Mouse (Mus musculus): ENCODE data around the gene Hist1h4j.
"Not testable (repeated sequence)": the region's sequence is repeated elsewhere in the genome, so short reads cannot be mapped to it uniquely, and the experiment has no call there.

The Hist1h4j gene

DNA sequence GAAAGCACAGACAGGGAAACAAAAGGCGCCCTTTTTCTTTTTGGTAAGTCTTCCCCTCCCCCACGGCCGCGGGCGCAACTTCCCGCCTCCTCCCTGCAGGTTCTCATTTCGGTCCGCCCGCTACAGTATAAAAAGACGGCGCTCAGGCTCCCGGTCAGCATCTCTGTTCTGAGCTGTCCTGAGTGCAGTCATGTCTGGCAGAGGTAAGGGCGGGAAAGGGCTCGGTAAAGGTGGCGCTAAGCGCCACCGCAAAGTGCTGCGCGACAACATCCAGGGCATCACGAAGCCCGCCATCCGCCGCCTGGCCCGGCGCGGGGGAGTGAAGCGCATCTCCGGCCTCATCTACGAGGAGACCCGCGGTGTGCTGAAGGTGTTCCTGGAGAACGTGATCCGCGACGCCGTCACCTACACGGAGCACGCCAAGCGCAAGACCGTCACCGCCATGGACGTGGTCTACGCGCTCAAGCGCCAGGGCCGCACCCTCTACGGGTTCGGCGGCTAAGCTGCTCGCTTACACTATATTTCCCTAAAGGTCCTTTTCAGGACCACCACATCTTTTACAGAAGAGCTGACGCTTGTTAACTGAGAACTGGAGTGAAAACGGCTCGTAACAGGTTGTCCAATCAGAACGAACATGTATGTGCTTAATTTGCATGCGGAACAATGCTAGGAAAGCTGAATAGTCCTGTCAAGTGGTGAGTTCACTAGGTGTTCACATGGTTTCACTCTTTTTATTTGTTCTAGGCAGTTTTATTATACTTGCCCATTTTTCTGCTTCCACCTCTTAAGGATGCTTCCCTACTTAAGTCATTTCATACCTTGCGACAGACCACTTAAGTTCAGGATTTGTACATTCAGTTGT, at the start of gene Hist1h4j:
Gene Hist1h4j (plus strand): TSS at position 159 of the 862 bp plus-strand sequence.
- DNase-seq (ENCODE audit: low spot score), result peak; percentile 81

DNA sequence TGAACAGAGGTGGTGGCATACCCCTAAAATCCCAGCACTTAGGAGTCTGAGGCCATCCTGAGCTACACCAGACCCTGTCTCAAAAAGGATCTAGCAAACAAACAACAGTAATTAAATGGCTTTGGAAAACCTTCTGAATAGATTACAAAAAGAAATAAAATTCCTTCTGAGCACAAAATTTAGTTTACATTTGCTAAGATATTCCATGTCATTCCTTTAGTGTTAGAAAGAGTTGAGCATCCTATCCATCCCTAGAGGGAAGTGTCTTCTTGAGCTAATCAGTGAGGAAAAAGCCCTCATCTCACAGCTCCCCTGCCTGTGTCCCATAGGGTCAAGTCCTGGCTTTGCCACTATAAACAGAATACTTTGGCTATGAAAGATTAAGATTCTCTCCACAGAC, 37.1 kb upstream of the Hist1h4j start, which contains the start of gene Olfr1359:
Gene Olfr1359 (plus strand): TSS at position 301 of the 400 bp plus-strand sequence.
- no peak for DNase-seq (ENCODE audit: low spot score)

- no peak for DNase-seq (ENCODE audit: low spot score)
Observed at GRCm38 (mm10) chr13:21706669-21707068, 28.2 kb upstream of the Hist1h4j start.

GRCm38 (mm10) chr13:21710031-21710711, 24.7 kb upstream of the Hist1h4j start:
- DNase-seq (ENCODE audit: low spot score), result peak; percentile 91

DNA sequence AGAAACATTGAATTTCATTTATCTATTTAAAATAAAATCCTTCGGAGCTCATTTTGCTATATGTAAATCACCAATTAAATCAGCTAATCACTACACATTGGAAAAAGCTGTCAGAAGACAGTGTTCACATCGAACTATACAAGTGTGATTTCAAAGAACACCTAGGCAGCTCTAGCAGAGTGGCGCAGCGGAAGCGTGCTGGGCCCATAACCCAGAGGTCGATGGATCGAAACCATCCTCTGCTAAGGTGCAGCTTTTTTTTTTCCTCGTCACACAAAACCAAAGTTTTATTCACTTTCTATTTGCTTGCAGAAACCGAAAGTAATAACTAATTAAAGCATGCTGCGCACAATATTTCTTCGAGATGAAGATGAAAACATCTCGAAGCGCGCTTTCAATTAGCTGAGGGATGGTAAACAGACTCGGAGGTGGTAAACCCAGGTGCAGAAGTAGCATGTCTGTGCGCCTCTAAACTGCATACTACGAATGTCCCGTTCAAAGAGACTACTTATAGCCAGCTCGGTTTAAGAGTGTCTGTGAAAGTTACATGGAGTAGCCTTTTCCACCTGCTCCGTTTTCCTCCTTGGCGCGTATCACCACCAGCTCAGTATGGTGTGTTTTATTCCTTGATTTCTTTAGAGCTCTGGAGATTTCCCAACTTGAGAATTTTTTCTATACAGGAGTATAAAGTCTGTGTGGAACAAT, 23.9 kb upstream of the Hist1h4j start:
- peak; percentile 78 for DNase-seq (ENCODE audit: low spot score)

DNA sequence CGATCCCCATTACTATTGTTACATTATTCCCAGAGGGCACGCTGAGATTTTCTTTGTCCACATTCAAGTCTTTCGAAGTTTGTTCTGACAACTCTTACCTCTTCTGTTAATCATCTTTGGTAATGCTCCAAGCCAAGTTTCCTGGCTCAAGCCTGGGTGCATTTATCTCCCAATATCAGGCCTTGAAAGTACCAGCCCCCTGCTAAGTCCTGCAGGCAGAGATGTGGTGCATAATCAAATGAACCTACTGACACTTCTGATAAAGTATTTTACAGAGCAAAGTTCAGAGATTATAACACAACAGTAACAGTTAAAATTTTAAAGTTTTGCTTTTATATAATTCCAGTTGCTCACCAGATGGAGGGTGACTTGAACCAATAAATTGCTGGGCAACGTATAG, 23.2 kb upstream of the Hist1h4j start:
- no peak for DNase-seq (ENCODE audit: low spot score)

DNA sequence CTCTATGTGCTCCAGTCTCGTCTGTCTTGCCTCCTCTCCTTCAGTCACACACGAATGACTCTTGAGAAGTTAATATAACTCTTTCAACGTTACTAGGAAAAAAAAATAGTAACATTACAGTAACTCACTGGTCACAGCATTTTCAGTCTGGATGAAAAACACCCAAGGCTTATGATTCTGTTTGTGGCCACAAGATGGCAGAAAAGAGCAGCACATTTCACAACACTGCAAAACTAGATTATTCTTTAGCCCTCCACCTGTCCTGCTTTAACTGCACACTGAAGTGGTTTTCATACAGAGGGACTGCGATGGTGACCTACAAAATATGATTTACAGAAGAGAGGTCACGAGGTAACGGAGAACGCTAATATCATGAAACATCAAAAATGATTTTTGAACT, 20.1 kb upstream of the Hist1h4j start:
- DNase-seq (ENCODE audit: low spot score), result peak; percentile 69

GRCm38 (mm10) chr13:21715131-21715863, 19.6 kb upstream of the Hist1h4j start:
- no peak for DNase-seq (ENCODE audit: low spot score)

DNA sequence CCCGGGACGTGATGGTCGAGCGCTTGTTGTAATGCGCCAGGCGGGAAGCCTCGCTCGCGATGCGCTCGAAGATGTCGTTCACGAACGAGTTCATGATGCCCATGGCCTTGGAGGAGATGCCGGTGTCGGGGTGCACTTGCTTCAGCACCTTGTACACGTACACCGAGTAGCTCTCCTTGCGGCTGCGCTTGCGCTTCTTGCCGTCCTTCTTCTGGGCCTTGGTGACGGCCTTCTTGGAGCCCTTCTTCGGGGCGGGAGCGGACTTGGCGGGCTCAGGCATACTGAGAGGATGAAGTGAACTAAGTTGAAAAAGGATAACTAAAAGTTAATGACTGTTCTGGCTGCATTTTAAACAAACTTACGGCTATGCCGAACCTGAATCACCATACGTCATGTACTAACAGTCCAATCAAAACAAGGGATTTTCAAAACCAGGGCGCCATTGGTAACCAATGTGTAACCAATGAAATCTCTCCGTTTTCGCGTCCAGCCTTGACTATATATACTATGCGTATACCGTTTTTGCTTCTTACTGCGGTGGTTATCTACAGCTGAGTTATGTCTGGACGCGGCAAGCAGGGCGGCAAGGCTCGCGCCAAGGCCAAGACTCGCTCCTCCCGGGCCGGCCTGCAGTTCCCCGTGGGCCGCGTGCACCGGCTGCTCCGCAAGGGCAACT, 18.9 kb upstream of the Hist1h4j start, which contains the start of the genes Hist1h2bl and Hist1h2ai:
Gene Hist1h2bl (minus strand): TSS at position 280 of the 676 bp plus-strand sequence.
Gene Hist1h2ai (plus strand): TSS at position 559 of the 676 bp plus-strand sequence.
- peak; percentile 91 for DNase-seq (ENCODE audit: low spot score)

DNA sequence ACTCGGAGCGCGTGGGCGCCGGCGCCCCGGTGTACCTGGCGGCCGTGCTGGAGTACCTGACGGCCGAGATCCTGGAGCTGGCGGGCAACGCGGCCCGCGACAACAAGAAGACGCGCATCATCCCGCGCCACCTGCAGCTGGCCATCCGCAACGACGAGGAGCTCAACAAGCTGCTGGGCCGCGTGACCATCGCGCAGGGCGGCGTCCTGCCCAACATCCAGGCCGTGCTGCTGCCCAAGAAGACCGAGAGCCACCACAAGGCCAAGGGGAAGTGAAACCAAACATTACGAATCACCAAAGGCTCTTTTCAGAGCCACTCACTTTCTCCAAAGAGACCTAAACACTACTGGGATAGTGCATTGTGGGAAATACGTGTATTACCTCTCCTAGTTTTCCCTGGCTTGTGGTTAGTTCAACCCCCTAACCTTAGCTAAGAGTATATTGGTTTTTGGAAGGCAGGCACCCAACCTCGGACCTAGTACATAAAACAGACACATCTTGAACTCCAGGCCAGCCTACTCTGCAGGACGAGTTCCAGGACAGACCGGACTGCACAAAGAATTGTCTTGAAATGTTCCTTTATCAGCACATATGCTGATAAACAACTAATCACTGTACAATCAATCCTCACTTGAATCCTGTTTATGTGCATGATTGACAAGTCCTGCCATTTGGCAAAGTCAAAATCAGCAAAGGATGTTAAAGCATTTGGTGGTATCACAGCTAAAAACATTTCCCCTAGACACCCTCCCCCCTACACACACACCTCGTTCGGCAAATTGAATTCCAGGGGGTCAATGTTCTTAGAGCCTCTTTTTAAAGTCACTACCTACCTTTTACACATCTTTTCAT, 18.1 kb upstream of the Hist1h4j start:
- DNase-seq (ENCODE audit: low spot score), result peak; percentile 16

DNA sequence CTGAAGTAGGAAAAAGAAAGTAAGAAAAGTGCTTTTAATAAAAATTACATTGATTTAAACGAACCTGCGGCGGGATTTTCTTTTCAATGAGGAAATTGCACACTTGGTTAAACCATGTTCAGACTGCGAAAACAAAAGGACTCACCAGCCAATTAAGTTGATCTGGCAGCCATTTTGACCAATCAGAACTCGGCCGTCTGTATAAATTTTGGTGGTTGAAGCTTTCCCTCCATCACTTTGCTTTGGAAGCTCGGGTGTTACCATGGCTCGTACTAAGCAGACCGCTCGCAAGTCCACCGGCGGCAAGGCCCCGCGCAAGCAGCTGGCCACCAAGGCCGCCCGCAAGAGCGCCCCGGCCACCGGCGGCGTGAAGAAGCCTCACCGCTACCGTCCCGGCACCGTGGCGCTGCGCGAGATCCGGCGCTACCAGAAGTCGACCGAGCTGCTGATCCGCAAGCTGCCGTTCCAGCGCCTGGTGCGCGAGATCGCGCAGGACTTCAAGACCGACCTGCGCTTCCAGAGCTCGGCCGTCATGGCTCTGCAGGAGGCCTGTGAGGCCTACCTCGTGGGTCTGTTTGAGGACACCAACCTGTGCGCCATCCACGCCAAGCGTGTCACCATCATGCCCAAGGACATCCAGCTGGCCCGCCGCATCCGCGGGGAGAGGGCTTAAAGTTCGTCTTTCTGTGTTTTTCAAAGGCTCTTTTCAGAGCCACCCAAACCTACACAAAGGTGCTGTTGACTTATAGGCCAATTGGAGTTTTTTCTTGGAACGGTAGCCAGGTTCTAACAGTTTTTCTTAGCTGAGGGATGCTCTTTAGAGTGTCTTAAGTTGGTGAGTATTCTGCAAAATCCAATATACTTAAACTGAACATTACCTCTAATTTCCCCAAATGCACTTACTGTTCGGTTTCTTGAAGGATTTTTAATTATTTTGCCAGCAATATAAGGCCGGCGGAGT, 17.2 kb upstream of the Hist1h4j start, which contains the start of gene Hist1h3h:
Gene Hist1h3h (plus strand): TSS at position 263 of the 961 bp plus-strand sequence.
- peak; percentile 91 for DNase-seq (ENCODE audit: low spot score)

DNA sequence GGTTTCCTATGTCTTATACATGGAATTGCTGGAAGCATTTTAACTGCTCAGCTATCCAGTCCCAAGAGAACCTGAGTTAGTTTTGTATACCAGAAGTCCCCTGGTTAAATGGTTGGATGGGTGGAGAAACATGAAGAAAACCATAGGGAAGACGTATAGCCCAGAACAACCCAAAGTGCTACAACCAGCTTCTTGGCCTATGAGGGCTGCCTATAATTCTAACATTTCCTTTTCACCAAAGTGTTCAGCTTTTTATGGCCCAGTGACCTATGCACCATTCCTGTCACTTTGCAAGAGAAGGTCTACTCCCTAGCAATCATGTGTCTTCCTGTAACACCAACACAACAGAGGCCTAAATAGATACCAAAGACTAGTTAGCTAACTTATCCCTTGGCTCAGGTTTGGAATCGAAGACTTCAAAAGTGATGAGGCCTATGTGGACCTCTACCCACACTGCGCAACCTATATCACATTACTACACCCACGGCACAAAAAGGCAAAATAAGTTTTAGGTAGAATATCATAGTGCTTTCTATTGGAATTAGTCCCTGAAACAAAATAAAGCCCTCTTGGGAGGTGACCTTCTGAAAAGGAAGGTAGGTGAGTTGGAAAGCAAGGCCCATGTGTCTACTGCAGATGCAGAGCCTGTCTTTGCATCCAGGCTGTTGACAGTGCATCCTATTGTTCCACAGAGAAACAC, 16.3 kb upstream of the Hist1h4j start:
- no peak for DNase-seq (ENCODE audit: low spot score)

GRCm38 (mm10) chr13:21721107-21721756, 13.6 kb upstream of the Hist1h4j start:
- not testable (repeated sequence) for DNase-seq (ENCODE audit: low spot score)

GRCm38 (mm10) chr13:21721757-21722372, 13.0 kb upstream of the Hist1h4j start, which contains the start of gene Hist1h2bm:
TSS of gene Hist1h2bm (plus strand) at chr13:21722044.
- DNase-seq (ENCODE audit: low spot score), result peak; percentile 70

DNA sequence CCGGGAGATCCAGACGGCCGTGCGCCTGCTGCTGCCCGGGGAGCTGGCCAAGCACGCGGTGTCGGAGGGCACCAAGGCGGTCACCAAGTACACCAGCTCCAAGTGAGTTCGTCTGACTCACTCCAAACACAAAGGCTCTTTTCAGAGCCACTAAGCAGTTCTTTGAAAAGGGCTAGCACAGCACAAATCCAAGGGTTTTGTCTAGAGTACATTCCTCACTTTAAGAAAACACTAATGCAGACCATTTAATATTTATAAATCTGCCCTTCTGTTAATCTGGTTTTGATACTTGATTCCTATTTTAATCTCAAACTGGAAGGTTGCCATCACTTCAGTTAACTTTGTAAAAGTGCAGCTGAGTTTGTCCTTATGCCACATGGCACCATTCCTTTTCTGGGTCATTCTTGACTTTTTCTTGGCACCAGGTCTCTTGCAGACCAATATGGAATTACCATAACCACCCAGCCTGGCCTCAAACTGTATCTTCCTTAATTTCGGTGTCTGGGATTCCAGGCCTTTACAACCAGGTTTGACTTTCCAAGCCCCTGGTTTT, 12.4 kb upstream of the Hist1h4j start:
- DNase-seq (ENCODE audit: low spot score), result no peak

DNA sequence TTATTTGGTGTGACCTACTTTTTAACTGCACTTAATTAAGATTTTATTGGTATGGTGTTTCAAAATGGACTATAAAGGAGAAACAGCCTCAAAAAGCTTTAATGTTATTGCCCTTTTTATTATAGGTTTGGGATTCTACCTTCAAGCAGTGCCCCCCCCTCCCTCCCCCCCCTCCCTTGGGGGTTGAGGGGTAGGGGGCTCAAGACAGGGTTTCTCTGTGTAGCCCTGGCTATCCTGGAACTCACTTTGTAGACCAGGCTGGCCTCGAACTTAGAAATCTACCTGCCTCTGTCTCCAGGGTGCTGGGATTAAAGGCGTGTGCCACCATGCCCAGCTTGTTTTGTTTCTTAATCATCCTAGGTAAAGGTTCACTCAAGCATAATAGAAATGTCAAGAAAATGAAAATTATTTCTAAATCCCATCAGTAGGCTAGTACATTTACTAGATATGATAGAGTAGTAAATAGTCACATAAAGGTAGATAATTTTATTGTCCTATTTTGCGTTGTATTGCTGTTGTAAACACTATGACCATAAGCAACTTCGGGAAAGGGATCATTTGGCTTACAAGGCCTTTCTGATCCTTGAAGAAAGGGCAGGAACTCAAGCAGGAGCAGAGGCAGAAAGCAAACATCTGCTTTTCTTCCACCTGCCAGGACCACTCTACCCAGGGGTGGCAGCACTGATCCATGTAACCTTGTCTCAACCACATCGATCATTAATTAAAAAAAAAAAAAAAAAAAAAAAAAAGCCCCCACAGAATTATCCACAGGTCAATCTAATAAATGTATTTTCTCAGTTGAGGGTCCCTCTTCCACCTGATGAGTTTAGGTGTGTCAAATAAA, 11.6 kb upstream of the Hist1h4j start:
- no peak for DNase-seq (ENCODE audit: low spot score)

All from layer of hippocampus, adult 11-12 months (tissue).